Mouse (Mus musculus): ENCODE measurements around the gene Actr3b.
"Not testable (repeated sequence)": the region's sequence is repeated elsewhere in the genome, so short reads cannot be mapped to it uniquely, and the experiment has no call there.

Actr3b gene

GRCm38 (mm10) chr5:25773921-25774790 lies 14.4 kb downstream of the Actr3b start:
- no peak for DNase-seq (ENCODE audit: inconsistent age in 2 of 2, low spot score in 1 of 2)

- DNase-seq (ENCODE audit: inconsistent age in 2 of 2, low spot score in 1 of 2) = no peak
Observed at GRCm38 (mm10) chr5:25791570-25791969, 31.8 kb downstream of the Actr3b start.

- DNase-seq (ENCODE audit: inconsistent age in 2 of 2, low spot score in 1 of 2) = no peak
Observed at GRCm38 (mm10) chr5:25797776-25798175, 38.0 kb downstream of the Actr3b start.

GRCm38 (mm10) chr5:25800929-25801328 lies 41.1 kb downstream of the Actr3b start:
- peak in 1 of 2 experiments; percentile 38 for DNase-seq (ENCODE audit: inconsistent age in 2 of 2, low spot score in 1 of 2)

GRCm38 (mm10) chr5:25801744-25802143 lies 41.9 kb downstream of the Actr3b start:
- no peak for DNase-seq (ENCODE audit: inconsistent age in 2 of 2, low spot score in 1 of 2)

GRCm38 (mm10) chr5:25804569-25804968 lies 44.8 kb downstream of the Actr3b start:
- no peak for DNase-seq (ENCODE audit: inconsistent age in 2 of 2, low spot score in 1 of 2)

- DNase-seq (ENCODE audit: inconsistent age in 2 of 2, low spot score in 1 of 2) = no peak
Observed at GRCm38 (mm10) chr5:25812922-25813321, 53.1 kb downstream of the Actr3b start.

GRCm38 (mm10) chr5:25829308-25830094 lies 69.7 kb downstream of the Actr3b start:
- DNase-seq (ENCODE audit: inconsistent age in 2 of 2, low spot score in 1 of 2) = no peak

GRCm38 (mm10) chr5:25830802-25831201 lies 71.0 kb downstream of the Actr3b start:
- no peak for DNase-seq (ENCODE audit: inconsistent age in 2 of 2, low spot score in 1 of 2)

- peak; percentile 33 to 77 for DNase-seq (ENCODE audit: inconsistent age in 2 of 2, low spot score in 1 of 2)
Observed at GRCm38 (mm10) chr5:25831624-25832023, 71.8 kb downstream of the Actr3b start.

GRCm38 (mm10) chr5:25839400-25839799 lies 79.6 kb downstream of the Actr3b start:
- peak; percentile 18 to 67 for DNase-seq (ENCODE audit: inconsistent age in 2 of 2, low spot score in 1 of 2)

GRCm38 (mm10) chr5:25846558-25846957 lies 86.8 kb downstream of the Actr3b start:
- no peak for DNase-seq (ENCODE audit: inconsistent age in 2 of 2, low spot score in 1 of 2)

GRCm38 (mm10) chr5:25847154-25847553 lies 87.4 kb downstream of the Actr3b start:
- no peak for DNase-seq (ENCODE audit: inconsistent age in 2 of 2, low spot score in 1 of 2)

- DNase-seq (ENCODE audit: inconsistent age in 2 of 2, low spot score in 1 of 2) = peak; percentile 29 to 68
Observed at GRCm38 (mm10) chr5:25848058-25848457, 88.3 kb downstream of the Actr3b start.

- no peak for DNase-seq (ENCODE audit: inconsistent age in 2 of 2, low spot score in 1 of 2)
Observed at GRCm38 (mm10) chr5:25866201-25866600, 106.4 kb downstream of the Actr3b start.

GRCm38 (mm10) chr5:25869880-25870279 lies 110.1 kb downstream of the Actr3b start:
- no peak for DNase-seq (ENCODE audit: inconsistent age in 2 of 2, low spot score in 1 of 2)

GRCm38 (mm10) chr5:25870632-25871031 lies 110.8 kb downstream of the Actr3b start:
- no peak for DNase-seq (ENCODE audit: inconsistent age in 2 of 2, low spot score in 1 of 2)

- peak in 1 of 2 experiments; percentile 28 for DNase-seq (ENCODE audit: inconsistent age in 2 of 2, low spot score in 1 of 2)
Observed at GRCm38 (mm10) chr5:25871342-25872023, 111.7 kb downstream of the Actr3b start.

GRCm38 (mm10) chr5:25873046-25873445 lies 113.2 kb downstream of the Actr3b start:
- DNase-seq (ENCODE audit: inconsistent age in 2 of 2, low spot score in 1 of 2) = peak; percentile 23 to 70

GRCm38 (mm10) chr5:25875927-25876326 lies 116.1 kb downstream of the Actr3b start:
- not testable (repeated sequence) for DNase-seq (ENCODE audit: inconsistent age in 2 of 2, low spot score in 1 of 2)

GRCm38 (mm10) chr5:25877281-25877680 lies 117.5 kb downstream of the Actr3b start:
- no peak for DNase-seq (ENCODE audit: inconsistent age in 2 of 2, low spot score in 1 of 2)
